Mouse (Mus musculus): ENCODE data around the gene Dlg2. TPM values are rescaled to one million over a fixed set of nuclear protein-coding genes. Genes with fewer than 3 reads are reported as not detected.

The Dlg2 gene
- polyA plus RNA-seq, 1 experiment = 2.1 TPM

- no peak for DNase-seq (ENCODE audit: low spot score)
Observed at GRCm38 (mm10) chr7:91570969-91571368, 1094.5 kb downstream of the Dlg2 start.

- DNase-seq (ENCODE audit: low spot score) = no peak
Observed at GRCm38 (mm10) chr7:91572666-91573065, 1096.2 kb downstream of the Dlg2 start.

GRCm38 (mm10) chr7:91573321-91573720, 1096.8 kb downstream of the Dlg2 start:
- no peak for DNase-seq (ENCODE audit: low spot score)

GRCm38 (mm10) chr7:91576216-91576615, 1099.7 kb downstream of the Dlg2 start:
- DNase-seq (ENCODE audit: low spot score) = no peak

GRCm38 (mm10) chr7:91582203-91582602, 1105.7 kb downstream of the Dlg2 start:
- DNase-seq (ENCODE audit: low spot score) = no peak

- DNase-seq (ENCODE audit: low spot score) = no peak
Observed at GRCm38 (mm10) chr7:91583566-91583965, 1107.1 kb downstream of the Dlg2 start.

GRCm38 (mm10) chr7:91591261-91592170, 1115.0 kb downstream of the Dlg2 start:
- DNase-seq (ENCODE audit: low spot score) = no peak

GRCm38 (mm10) chr7:91598549-91598948, 1122.1 kb downstream of the Dlg2 start:
- no peak for DNase-seq (ENCODE audit: low spot score)

- DNase-seq (ENCODE audit: low spot score) = no peak
Observed at GRCm38 (mm10) chr7:91601307-91601706, 1124.8 kb downstream of the Dlg2 start.

- no peak for DNase-seq (ENCODE audit: low spot score)
Observed at GRCm38 (mm10) chr7:91603561-91603960, 1127.1 kb downstream of the Dlg2 start.

GRCm38 (mm10) chr7:91653033-91653432, 1176.6 kb downstream of the Dlg2 start:
- DNase-seq (ENCODE audit: low spot score) = no peak

- DNase-seq (ENCODE audit: low spot score) = no peak
Observed at GRCm38 (mm10) chr7:91659498-91659897, 1183.0 kb downstream of the Dlg2 start.

GRCm38 (mm10) chr7:91672236-91673017, 1196.0 kb downstream of the Dlg2 start:
- no peak for DNase-seq (ENCODE audit: low spot score)

- DNase-seq (ENCODE audit: low spot score) = no peak
Observed at GRCm38 (mm10) chr7:91674401-91674800, 1197.9 kb downstream of the Dlg2 start.

- DNase-seq (ENCODE audit: low spot score) = no peak
Observed at GRCm38 (mm10) chr7:91677934-91678333, 1201.5 kb downstream of the Dlg2 start.

- DNase-seq (ENCODE audit: low spot score) = no peak
Observed at GRCm38 (mm10) chr7:91687930-91688329, 1211.5 kb downstream of the Dlg2 start.

GRCm38 (mm10) chr7:91689829-91690228, 1213.4 kb downstream of the Dlg2 start:
- no peak for DNase-seq (ENCODE audit: low spot score)

GRCm38 (mm10) chr7:91709853-91710252, 1233.4 kb downstream of the Dlg2 start:
- no peak for DNase-seq (ENCODE audit: low spot score)

GRCm38 (mm10) chr7:91711184-91711583, 1234.7 kb downstream of the Dlg2 start:
- no peak for DNase-seq (ENCODE audit: low spot score)

- no peak for DNase-seq (ENCODE audit: low spot score)
Observed at GRCm38 (mm10) chr7:91715776-91716175, 1239.3 kb downstream of the Dlg2 start.

GRCm38 (mm10) chr7:91716696-91717095, 1240.2 kb downstream of the Dlg2 start:
- DNase-seq (ENCODE audit: low spot score) = no peak

- DNase-seq (ENCODE audit: low spot score) = no peak
Observed at GRCm38 (mm10) chr7:91720318-91720717, 1243.8 kb downstream of the Dlg2 start.

GRCm38 (mm10) chr7:91724397-91724796, 1247.9 kb downstream of the Dlg2 start:
- DNase-seq (ENCODE audit: low spot score) = no peak

Measured in urinary bladder, adult 2 months (tissue).